Mouse (Mus musculus) right cerebral cortex, postnatal 4 days (tissue): ENCODE results near the gene Pi4k2b.
"Not testable (repeated sequence)": the region's sequence is repeated elsewhere in the genome, so short reads cannot be mapped to it uniquely, and the experiment has no call there.

Source experiments
- DNase-seq: peaks from one replicate; pipeline ENCODE4 v3.0.0-alpha.2; 2022

Pi4k2b gene

DNA sequence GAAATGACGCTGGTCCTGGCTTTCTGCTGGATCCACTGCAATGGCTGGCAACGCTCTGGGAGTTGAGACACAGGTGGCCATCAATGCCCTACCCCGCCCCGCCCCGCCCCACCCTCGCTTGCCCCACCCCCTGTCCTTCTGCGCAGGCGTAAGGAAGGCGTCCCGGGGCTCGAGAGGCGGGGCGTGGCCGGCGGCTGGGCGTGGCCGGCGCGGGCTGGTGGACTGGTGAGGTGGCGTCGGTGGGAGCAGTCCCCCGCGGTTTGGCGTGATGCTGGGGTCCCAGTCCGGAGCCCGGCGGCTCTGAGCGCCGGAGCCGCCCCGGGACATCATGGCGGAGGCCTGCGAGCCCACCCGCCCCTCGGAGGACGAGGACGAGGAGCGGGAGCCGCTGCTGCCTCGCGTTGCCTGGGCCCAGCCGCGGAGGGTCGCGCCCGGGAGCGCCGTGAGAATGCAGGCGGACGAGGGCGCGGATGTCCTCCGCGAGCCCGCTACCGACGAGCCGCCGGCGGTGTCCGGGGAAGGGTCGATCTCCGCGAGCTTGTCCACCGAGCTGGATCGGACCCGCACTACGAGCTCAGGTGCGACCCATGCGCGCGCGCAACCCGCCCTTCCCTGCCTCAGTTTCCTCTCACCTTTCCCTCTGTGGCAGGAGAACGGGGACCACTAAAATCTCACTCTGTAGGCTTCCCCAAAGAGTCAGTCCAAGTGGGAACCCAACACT lies at the start of gene Pi4k2b:
Gene Pi4k2b (plus strand): TSS at position 184 of the 721 bp plus-strand sequence.
- DNase-seq = peak; percentile 66

- no peak for DNase-seq
Observed at GRCm38 (mm10) chr5:52697291-52697690, 44.1 kb upstream of the Pi4k2b start.

- DNase-seq = not testable (repeated sequence)
Observed at GRCm38 (mm10) chr5:52697882-52698440, 43.4 kb upstream of the Pi4k2b start.

- no peak for DNase-seq
Observed at GRCm38 (mm10) chr5:52704562-52704961, 36.8 kb upstream of the Pi4k2b start.

- no peak for DNase-seq
Observed at GRCm38 (mm10) chr5:52712704-52713103, 28.7 kb upstream of the Pi4k2b start.

GRCm38 (mm10) chr5:52716742-52717448 lies 24.5 kb upstream of the Pi4k2b start:
- DNase-seq = no peak

GRCm38 (mm10) chr5:52721003-52721402 lies 20.4 kb upstream of the Pi4k2b start:
- DNase-seq = no peak

DNA sequence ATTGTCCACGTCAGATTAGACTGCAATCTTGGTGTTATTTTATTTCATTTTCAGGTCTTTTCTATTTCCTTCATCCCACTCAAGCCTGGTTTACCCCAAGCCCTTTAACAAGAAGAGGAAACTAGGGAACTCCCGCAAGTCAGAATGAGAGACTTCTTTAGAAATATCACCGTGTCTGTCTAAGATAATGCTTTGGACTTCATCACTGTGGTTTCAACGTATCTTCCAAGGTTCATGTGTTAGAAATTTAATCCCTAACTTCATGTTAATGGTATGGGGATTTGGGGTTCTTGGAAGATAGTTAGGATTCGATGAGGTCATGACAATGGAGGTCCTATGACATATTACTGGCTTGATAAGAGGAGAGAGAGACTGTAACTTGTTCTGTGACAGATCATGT lies 13.6 kb upstream of the Pi4k2b start:
- no peak for DNase-seq

DNA sequence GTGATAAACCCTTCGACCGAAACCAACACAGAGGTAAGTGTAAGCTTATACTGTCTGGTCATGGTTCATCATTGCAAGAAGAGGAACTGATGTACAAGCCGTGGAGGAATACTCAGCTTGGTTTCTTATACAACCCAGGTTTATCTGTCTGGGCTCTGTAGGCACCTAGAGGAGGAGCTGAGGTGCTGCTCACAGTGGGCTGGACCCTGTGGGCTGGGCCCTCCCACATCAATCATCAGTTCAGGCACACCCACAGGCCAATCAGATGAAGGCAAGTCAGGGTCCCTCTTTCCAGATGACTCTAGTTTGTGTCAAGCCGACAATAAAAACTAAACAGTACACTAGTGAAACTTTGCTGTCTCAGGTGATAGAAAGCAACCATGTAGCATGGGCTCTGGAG lies 8.6 kb upstream of the Pi4k2b start:
- DNase-seq = no peak

DNA sequence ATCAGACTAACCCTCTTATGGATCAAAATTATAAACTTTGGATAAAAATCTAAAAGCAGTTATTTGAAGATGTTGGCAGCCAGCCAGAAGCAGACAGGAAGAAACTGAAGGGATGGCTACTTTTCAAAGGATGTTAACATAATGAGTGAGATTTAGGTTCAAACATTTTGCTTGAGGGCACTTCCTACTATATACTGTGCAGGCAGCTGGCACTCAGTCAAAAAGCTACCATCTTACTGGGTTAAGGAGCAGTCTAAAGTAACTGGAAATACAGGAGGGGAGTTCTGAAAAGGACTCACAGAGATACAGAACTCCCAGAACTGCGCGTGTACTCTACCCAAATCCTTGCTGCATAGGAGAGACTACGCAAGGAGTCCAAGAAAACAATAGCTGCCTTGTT lies 5.3 kb upstream of the Pi4k2b start:
- DNase-seq = no peak

DNA sequence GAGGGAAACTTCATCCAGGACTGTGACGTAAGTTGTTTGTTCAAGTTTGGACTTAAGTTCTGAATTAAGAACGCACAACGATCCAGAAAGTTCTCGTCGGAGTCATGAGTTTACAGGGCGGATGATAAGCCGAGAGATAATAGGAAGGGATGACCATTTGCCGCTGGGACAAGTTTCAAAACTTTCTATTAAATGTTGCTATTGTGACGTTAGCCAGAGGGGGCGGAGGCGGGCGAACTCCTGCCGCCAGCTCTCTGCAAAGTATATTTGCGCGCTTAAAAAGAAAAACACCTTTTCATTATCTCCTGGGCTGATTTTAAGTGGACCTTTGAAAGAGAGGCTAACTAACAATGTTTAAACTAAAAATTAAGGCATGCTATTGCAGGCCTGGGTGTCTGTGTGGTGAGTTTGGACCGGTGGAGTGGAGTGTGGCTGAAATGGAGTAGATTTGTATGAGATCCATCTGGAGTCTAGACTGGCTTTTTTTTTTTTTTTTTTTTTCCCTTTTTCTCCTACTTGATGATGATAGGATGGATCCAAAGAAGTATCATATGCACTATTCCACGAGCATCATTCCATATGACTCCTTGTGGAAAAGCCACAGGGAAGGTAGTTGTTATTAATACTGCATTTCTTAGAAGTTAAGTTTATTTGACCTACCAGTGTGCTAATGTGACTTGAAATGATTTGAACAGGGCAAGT lies 889 bp downstream of the Pi4k2b start:
- peak; percentile 10 for DNase-seq

DNA sequence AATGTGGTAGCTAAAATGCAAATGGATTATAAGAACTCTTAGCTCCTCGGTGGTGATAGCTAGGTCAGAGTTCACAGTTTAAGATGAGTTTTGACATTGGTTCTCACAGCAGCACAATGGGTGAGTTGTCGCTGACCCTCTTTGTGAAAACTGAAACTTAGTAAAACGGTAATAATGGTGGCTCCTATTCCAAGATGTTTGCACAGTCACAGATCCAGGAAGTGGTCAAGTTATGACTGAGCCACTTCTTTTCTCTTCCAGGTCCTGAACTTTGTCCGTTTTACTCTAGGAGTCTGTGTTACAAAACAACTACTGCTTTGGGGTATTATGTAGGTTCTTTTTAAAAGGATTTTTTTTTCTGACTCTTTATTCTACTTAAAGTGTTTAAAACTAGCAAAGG lies 1.9 kb downstream of the Pi4k2b start:
- DNase-seq = no peak

DNA sequence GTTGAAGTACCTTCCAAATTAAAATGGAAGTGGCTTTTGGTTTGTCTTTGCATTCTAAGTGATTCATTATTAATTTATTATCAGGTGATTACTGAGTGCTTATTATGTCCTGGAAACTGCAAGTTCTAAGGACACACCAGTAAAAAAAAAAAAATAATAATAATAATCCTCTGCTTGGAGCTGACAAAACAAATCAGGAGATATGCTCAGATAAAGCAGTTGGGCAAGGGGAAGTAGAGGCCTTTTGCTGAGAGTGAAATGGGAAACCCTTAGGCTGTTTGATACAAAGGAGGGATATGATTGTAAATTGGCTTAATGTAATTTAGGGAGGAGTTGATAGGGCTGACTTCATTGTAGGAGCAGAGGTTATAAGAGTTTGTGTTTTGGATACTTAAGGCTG lies 5.5 kb downstream of the Pi4k2b start:
- no peak for DNase-seq

DNA sequence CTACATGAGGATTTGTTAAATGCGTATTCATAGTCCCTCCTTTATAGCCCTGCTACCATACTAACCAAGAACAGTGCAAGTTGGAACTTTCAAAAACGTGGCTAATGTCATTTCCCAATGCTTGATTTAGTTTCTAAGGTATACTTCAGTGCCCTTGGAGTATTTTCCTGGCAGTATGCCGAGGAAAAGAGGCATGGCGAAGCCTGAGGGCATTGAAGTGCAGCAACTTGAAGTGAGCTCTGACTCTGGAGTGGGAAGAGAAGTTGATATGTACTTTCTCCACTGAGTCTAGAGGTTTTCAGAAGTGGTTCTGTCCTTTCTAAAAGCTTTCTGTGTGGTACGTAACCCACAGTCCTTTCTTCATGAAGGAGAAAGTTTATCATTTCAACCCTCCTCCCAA lies 7.4 kb downstream of the Pi4k2b start:
- DNase-seq = no peak

GRCm38 (mm10) chr5:52753146-52753545 lies 11.8 kb downstream of the Pi4k2b start:
- DNase-seq = no peak

- no peak for DNase-seq
Observed at GRCm38 (mm10) chr5:52754196-52754595, 12.8 kb downstream of the Pi4k2b start.

- DNase-seq = no peak
Observed at GRCm38 (mm10) chr5:52755337-52755736, 14.0 kb downstream of the Pi4k2b start.

- no peak for DNase-seq
Observed at GRCm38 (mm10) chr5:52755989-52756388, 14.6 kb downstream of the Pi4k2b start.

DNA sequence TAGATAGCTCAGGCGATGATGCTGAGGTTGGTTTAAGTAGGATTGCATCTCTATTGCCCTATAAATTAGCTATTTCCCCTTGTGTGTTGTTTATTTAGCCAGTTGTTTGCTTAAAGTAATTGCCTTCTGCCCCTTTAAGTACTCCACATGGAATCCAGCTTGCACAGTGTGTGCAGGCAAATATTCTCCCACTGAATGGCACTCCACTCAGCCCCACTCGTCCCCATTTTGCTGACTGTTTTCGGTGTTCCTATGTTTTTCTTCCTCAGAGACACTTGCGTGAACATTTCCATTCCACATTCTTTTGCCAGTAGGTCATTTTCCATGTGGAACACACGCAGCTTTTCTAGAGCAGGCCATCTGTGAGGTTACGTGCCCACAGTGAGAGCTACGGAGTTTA lies 21.2 kb downstream of the Pi4k2b start:
- no peak for DNase-seq

DNA sequence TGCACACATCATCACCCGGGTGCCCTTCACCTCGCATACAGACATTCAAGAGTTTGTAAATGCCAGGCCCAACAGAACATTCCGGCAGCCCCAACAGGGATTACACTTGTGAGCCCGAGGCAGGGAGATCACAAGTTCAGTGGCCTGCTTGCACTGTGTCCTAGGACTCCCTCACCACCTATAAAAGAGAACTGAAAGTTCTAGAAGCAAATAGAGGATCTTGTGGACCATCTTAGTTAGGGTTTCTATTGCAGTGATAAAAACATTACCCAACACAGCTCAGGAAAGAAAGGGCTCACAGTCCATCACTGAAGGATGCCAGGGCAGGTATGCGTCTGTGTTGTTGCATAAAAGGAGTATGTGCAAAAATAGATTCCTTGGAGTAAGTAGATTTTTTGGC lies 32.9 kb downstream of the Pi4k2b start:
- no peak for DNase-seq

- no peak for DNase-seq
Observed at GRCm38 (mm10) chr5:52775237-52775636, 33.9 kb downstream of the Pi4k2b start, which contains the start of gene Zcchc4. Gene Zcchc4 (plus strand): TSS chr5:52775409.

DNA sequence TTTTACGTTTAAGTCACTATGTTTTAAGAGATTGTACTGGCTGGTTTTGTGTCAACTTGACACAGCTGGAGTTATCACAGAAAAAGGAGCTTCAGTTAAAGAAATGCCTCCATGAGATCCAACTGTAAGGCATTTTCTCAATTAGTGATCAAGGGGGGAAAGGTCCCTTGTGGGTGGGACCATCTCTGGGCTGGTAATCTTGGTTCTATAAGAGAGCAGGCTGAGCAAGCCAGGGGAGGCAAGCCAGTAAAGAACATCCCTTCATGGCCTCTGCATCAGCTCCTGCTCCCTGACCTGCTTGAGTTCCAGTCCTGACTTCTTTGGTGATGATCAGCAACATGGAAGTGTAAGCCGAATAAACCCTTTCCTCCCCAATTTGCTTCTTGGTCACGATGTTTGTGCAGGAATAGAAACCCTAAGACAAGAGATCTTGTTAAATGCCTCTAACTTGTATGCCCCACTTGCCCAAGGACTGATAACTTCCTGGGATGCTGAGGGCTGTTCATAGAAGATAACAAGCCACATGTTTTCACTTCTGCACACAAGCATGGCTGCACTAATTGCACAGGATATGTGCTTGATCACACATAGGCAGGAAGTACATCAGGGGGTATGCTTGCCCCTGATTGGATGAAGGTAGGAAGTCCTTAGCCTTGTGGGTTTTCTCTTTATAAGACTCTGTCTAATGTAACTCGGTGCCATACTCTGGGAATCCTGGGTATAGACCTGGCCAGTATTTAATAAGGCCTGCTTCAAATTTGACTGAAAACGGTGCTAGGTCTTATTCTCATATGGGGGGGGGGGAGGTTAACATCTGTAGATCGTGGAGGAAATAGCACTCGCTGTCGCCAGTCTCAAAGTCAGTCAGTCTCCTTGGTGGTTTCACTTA lies 35.3 kb downstream of the Pi4k2b start:
- not testable (repeated sequence) for DNase-seq
